Mouse (Mus musculus): ENCODE data around the gene Olfr424. TPM values are rescaled to one million over a fixed set of nuclear protein-coding genes. Genes with fewer than 3 reads are reported as not detected.

The Olfr424 gene
- polyA plus RNA-seq, 1 experiment from 2014 or later = not detected

Other genes with a start within 250 kb of the Olfr424 start
- gene Ifi211, start 218.5 kb upstream of the Olfr424 start, polyA plus RNA-seq (2014; fragmentation: Nextera tagmentation; extraction: Ambion mirVana) = 0.16 and 0.18 TPM in 2 replicates
- 0.32 and 1.3 TPM in 2 replicates for gene Mndal, start 189.0 kb upstream of the Olfr424 start, polyA plus RNA-seq (2014; fragmentation: Nextera tagmentation; extraction: Ambion mirVana)
- 0.04 and 0.24 TPM in 2 replicates for gene Ifi203, start 188.8 kb upstream of the Olfr424 start, polyA plus RNA-seq (2014; fragmentation: Nextera tagmentation; extraction: Ambion mirVana)
- gene Ifi202b, start 148.8 kb upstream of the Olfr424 start, polyA plus RNA-seq (2014; fragmentation: Nextera tagmentation; extraction: Ambion mirVana) = not detected in 2 replicates
- gene Ifi205, start 99.7 kb upstream of the Olfr424 start, polyA plus RNA-seq (2014; fragmentation: Nextera tagmentation; extraction: Ambion mirVana) = not detected in 2 replicates
- not detected in 2 replicates for gene Olfr433, start 90.8 kb upstream of the Olfr424 start, polyA plus RNA-seq (2014; fragmentation: Nextera tagmentation; extraction: Ambion mirVana)
- gene Olfr432, start 82.3 kb upstream of the Olfr424 start, polyA plus RNA-seq (2014; fragmentation: Nextera tagmentation; extraction: Ambion mirVana) = not detected in 2 replicates
- not detected in 2 replicates for gene Olfr430, start 64.9 kb upstream of the Olfr424 start, polyA plus RNA-seq (2014; fragmentation: Nextera tagmentation; extraction: Ambion mirVana)
- not detected in 2 replicates for gene Olfr429, start 47.2 kb upstream of the Olfr424 start, polyA plus RNA-seq (2014; fragmentation: Nextera tagmentation; extraction: Ambion mirVana)
- not detected in 2 replicates for gene Olfr427, start 34.6 kb upstream of the Olfr424 start, polyA plus RNA-seq (2014; fragmentation: Nextera tagmentation; extraction: Ambion mirVana)
- not detected in 2 replicates for gene Olfr231, start 10.4 kb upstream of the Olfr424 start, polyA plus RNA-seq (2014; fragmentation: Nextera tagmentation; extraction: Ambion mirVana)
- not detected in 2 replicates for gene Olfr420, start 24.1 kb downstream of the Olfr424 start, polyA plus RNA-seq (2014; fragmentation: Nextera tagmentation; extraction: Ambion mirVana)
- 1.8 and 1.9 TPM in 2 replicates for gene Spta1, start 41.3 kb downstream of the Olfr424 start, polyA plus RNA-seq (2014; fragmentation: Nextera tagmentation; extraction: Ambion mirVana)
- gene Olfr419, start 120.5 kb downstream of the Olfr424 start, polyA plus RNA-seq (2014; fragmentation: Nextera tagmentation; extraction: Ambion mirVana) = not detected in 2 replicates
- gene Mptx1, start 199.0 kb downstream of the Olfr424 start, polyA plus RNA-seq (2014; fragmentation: Nextera tagmentation; extraction: Ambion mirVana) = not detected in 2 replicates
- gene Olfr417, start 233.6 kb downstream of the Olfr424 start, polyA plus RNA-seq (2014; fragmentation: Nextera tagmentation; extraction: Ambion mirVana) = not detected in 2 replicates

Data from limb, embryonic 11.5 days (tissue).